Mouse (Mus musculus) naive thymus-derived CD4-positive, alpha-beta T cell, adult 5 months (primary cell): ENCODE measurements around the gene B4galt4. TPM values are rescaled to one million over a fixed set of nuclear protein-coding genes. Genes with fewer than 3 reads are reported as not detected.

ENCODE experiments used
- polyA plus RNA-seq: library from polyadenylated mRNA; unstranded; fragments of 100-300 nt; shearing (Covaris generic); gene quantifications from one replicate; pipeline ENCODE4 v1.2.1, GENCODE M21; 2017

Gene B4galt4
- 0.53 TPM for polyA plus RNA-seq

DNA sequence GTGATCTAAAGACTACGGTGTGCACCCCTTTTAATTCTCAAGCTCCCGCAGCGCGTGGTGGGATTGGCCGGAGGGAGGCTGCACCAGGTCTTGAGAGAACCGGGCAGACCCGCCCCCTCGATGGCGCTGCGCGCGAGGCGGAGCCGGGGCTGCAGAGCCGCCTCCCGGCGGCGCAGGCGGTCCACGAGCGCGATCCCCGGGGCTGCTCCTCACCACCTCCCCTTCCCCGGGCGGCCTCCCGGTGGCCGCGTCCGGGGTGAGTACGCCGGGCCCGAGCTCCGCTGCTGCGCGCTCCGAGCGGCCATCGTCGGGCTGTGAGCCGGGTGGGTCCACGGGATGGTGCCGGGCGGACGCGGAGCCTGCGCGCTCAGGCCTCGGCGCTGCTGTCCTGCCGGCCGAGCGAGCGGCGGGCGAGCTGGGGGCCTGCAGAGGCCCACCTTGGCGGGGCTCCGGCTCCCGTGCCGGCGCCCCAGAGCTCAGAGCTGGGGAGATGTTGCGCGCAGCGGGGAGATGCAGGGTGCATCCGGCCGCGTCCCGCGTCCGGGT is at the start of gene B4galt4:
Gene B4galt4 (plus strand): TSS at position 152 of the 546 bp plus-strand sequence.

DNA sequence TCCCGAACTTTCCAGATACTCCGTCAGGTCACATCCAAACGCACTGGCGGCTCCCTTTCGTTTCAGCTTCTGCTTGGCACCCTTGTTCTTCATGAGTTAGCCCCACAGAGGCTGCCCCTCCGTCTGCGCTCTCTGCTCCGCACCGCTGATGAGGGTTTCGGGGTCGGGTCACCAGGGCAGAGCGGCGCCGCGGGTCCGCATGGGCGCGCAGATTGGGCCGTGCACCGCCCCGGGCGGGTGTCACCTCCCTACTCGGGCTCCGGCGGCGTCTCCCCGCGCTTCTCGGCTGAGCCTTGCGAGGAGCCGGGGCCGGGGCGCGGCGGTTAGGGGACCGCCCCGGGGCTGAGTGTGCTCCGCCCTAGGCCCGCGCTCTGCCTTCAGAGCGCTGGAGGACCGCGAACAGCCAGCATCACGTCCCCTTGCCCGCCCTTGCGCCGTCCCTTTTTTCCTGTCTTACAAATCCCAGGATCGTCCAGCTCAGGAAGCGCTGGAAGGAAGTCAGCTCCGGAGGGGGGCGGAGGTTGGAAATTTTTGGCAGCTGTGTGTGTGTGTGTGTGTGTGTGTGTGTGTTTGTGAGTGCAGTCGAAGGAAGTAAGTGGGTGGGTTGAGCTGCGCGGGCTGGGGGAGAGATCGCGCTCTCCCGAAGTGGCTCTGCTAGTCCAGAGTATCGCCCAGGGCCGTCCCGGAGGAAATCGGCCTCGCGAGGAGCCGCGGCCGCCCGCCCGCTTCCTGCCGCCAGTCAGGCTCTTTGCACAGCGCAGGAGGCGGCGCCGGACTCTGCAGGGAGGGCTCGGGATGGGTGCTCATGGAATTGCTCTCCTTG is 29.3 kb upstream of the B4galt4 start, which contains the start of gene Arhgap31:
Gene Arhgap31 (minus strand): TSS at position 694 of the 823 bp plus-strand sequence.

DNA sequence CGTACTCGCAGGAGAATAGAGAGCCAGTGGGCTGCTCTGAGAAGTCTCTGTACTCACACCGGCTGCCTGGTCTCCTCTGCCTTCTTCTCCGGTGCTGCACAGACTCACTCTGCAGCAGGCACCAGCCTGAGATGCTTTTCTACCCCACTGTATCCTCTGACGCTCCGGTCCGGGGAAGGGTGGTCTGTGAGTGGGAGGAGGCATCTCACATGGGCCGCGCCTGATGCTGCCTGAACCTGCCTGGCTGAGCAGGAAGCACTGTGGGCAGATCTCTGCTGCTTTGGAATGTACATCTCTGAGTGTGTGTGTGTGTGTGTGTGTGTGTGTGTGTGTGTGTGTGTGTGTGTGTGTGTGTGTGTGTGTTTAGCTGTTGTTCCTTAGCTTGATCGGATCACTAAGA is 58.0 kb downstream of the B4galt4 start, which contains the start of gene Upk1b:
Gene Upk1b (minus strand): TSS at position 238 of the 400 bp plus-strand sequence.

Other genes starting within 250 kb of the B4galt4 start
- 3.8 TPM for gene Timmdc1, start 219.6 kb upstream of the B4galt4 start, polyA plus RNA-seq
- 27.2 TPM for gene Poglut1, start 192.0 kb upstream of the B4galt4 start, polyA plus RNA-seq
- 49.6 TPM for gene Tmem39a, start 183.6 kb upstream of the B4galt4 start, polyA plus RNA-seq
- gene Arhgap31, start 29.0 kb upstream of the B4galt4 start, polyA plus RNA-seq: 58.9 TPM
- gene Upk1b, start 58.1 kb downstream of the B4galt4 start, polyA plus RNA-seq: not detected
- gene 4930435E12Rik, start 86.5 kb downstream of the B4galt4 start, polyA plus RNA-seq: not detected
- not detected for gene Igsf11, start 150.4 kb downstream of the B4galt4 start, polyA plus RNA-seq